Mouse (Mus musculus) bone marrow macrophage, adult 2 months (primary cell): Measurements from ENCODE around the gene Poc1a.

ENCODE experiments used
- CTCF ChIP-seq: IDR thresholded peaks from 2 replicates; pipeline ENCODE4 v1.5.1; 2012; ENCODE audit warnings: low read depth, mild to moderate bottlenecking, low read length, moderate library complexity
- POLR2A ChIP-seq: IDR thresholded peaks from 2 replicates; pipeline ENCODE4 v1.6.1; 2012; ENCODE audit warnings: mild to moderate bottlenecking, low read depth, low read length, borderline replicate concordance

DNA sequence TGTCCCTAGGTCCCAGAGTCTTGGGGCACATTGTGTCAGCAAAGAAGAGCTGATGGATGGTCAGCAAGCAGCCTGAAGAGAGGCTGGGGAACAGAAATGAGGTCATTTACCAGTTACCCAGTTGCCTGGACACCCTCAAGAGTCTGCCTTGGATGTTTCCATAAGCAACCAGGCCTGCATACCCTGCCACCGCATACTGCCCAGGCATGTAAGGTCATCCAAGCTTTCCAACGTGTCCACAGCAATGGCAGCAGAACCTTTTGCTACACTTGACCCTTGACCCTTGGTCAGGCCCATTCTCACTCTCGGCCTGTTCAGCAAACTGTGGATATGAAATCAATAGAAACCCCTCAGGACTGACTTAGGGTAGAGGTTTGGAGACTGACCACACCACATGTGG, 19.4 kb upstream of the Poc1a start:
- TF ChIP-seq CTCF = no peak
- TF ChIP-seq POLR2A = no peak
